Mouse (Mus musculus) liver, embryonic 11.5 days (tissue): ENCODE data around the gene Flt1. TPM values are rescaled to one million over a fixed set of nuclear protein-coding genes. Genes with fewer than 3 reads are reported as not detected.

Experiments used
- ATAC-seq: fragments of 200-750 bp; cut with Nextera tagmentation; replicated peaks from 2 replicates; pipeline ENCODE4 v1.8.0; 2017; ENCODE audit warnings: moderate number of reproducible peaks, mild to moderate bottlenecking, moderate TSS enrichment, moderate library complexity; ENCODE audit not compliant: low FRiP score
- DNase-seq: peaks from one replicate; pipeline ENCODE4 v3.0.0-alpha.2; 2017; ENCODE audit warnings: low spot score
- H3K27ac ChIP-seq: fragments of 300-500 bp; sonication (generic); 2 replicates; pipeline ENCODE4 v1.5.1; 2014; ENCODE audit warnings: mild to moderate bottlenecking, low read depth, low read length, control low read depth
- H3K27me3 ChIP-seq: fragments of 300-500 bp; sonication (generic); replicated peaks from 2 replicates; pipeline ENCODE4 v1.6.1; 2014; ENCODE audit warnings: low read length, mixed read lengths; ENCODE audit not compliant: control insufficient read depth, insufficient read depth
- H3K36me3 ChIP-seq: fragments of 300-500 bp; sonication (generic); 2 replicates; pipeline ENCODE4 v1.6.1; 2014; ENCODE audit warnings: mild to moderate bottlenecking, low read length, moderate library complexity, mixed read lengths; ENCODE audit not compliant: control insufficient read depth, insufficient read depth
- H3K4me1 ChIP-seq: fragments of 300-500 bp; sonication (generic); replicated peaks from 2 replicates; pipeline ENCODE4 v1.6.1; 2014; ENCODE audit warnings: low read length, mixed read lengths; ENCODE audit not compliant: control insufficient read depth, insufficient read depth
- H3K4me2 ChIP-seq: fragments of 300-500 bp; sonication (generic); 2 replicates; pipeline ENCODE4 v1.6.1; 2014; ENCODE audit warnings: mild to moderate bottlenecking, control low read depth, moderate library complexity
- H3K4me3 ChIP-seq: fragments of 300-500 bp; sonication (generic); 2 replicates; pipeline ENCODE4 v1.5.1; 2014; ENCODE audit warnings: low read depth, low read length, control low read depth
- H3K9ac ChIP-seq: fragments of 300-500 bp; sonication (generic); 2 replicates; pipeline ENCODE4 v1.6.1; 2014; ENCODE audit warnings: low read depth, low read length, control low read depth
- H3K9me3 ChIP-seq: fragments of 300-500 bp; sonication (generic); 2 replicates; pipeline ENCODE4 v1.6.1; 2016; ENCODE audit warnings: low read length, inconsistent platforms, mixed read lengths; ENCODE audit not compliant: control insufficient read depth
- WGBS: fragments of 180-500 bp; shearing (Covaris S2); extraction: QIAGEN DNeasy Blood & Tissue Kit; methylation state at CpG from one replicate; pipeline ENCODE4 v1.1.7; 2014; 5-methylcytosine and 5-hydroxymethylcytosine counted together
- polyA plus RNA-seq: library from polyadenylated mRNA; unstranded; fragments of >200 nt; fragmentation: Nextera tagmentation; extraction: Ambion mirVana; gene quantifications from 2 replicates; pipeline ENCODE4 v1.2.1, GENCODE M21; 2014

Gene Flt1
- polyA plus RNA-seq, 1 experiment from 2014 or later: 11.5 TPM

- H3K4me3 ChIP-seq: no peak overlapping the region
- H3K36me3 ChIP-seq: peaks cover 25% of the 10 kb centered on the region; the same call in 1 of the 2 replicates
- H3K4me2 ChIP-seq: no peak overlapping the region
- no peaks in the 10 kb centered on the region for H3K4me1 ChIP-seq
- 92% methylated on average over 12 of the region's 12 CpGs for WGBS
- H3K27ac ChIP-seq: no peak overlapping the region
- no peak overlapping the region for H3K9ac ChIP-seq
- no peak for ATAC-seq
- DNase-seq: no peak
- H3K27me3 ChIP-seq: no peaks in the 10 kb centered on the region
- no peaks in the 10 kb centered on the region for H3K9me3 ChIP-seq
Measured at GRCm38 (mm10) chr5:147549016-147549755, 176.6 kb downstream of the Flt1 start.

GRCm38 (mm10) chr5:147545731-147546241 lies 180.0 kb downstream of the Flt1 start:
- Histone ChIP-seq H3K27ac (no peak overlapping the region), H3K4me2 (no peak overlapping the region), H3K4me3 (no peak overlapping the region), H3K9ac (no peak overlapping the region), H3K9me3 (no peaks in the 10 kb centered on the region), H3K27me3 (no peaks in the 10 kb centered on the region), H3K4me1 (no peaks in the 10 kb centered on the region), H3K36me3 (peaks cover 34% of the 10 kb centered on the region; the same call in 1 of the 2 replicates)
- ATAC-seq (peak; percentile 51; the same call in 1 of the 2 replicates), DNase-seq (no peak)
- 77% methylated on average over 11 of the region's 11 CpGs for WGBS

- no peak for ATAC-seq
- Histone ChIP-seq H3K9me3 (no peaks in the 10 kb centered on the region), H3K27me3 (no peaks in the 10 kb centered on the region), H3K36me3 (peaks cover 42% of the 10 kb centered on the region), H3K27ac (no peak overlapping the region), H3K9ac (no peak overlapping the region), H3K4me3 (no peak overlapping the region), H3K4me2 (no peak overlapping the region), H3K4me1 (no peaks in the 10 kb centered on the region)
- 67% methylated on average over 6 of the region's 6 CpGs for WGBS
- DNase-seq: no peak
Measured at GRCm38 (mm10) chr5:147542291-147542690, 183.5 kb downstream of the Flt1 start.

- Histone ChIP-seq H3K36me3 (peaks cover 33% of the 10 kb centered on the region), H3K27ac (no peak overlapping the region), H3K4me2 (no peak overlapping the region), H3K9ac (no peak overlapping the region), H3K9me3 (no peaks in the 10 kb centered on the region), H3K4me1 (no peaks in the 10 kb centered on the region), H3K4me3 (no peak overlapping the region), H3K27me3 (no peaks in the 10 kb centered on the region)
- WGBS: 91% methylated on average over 4 of the region's 4 CpGs
- ATAC-seq (no peak), DNase-seq (no peak)
Measured at GRCm38 (mm10) chr5:147539815-147540214, 186.0 kb downstream of the Flt1 start.

GRCm38 (mm10) chr5:147539409-147539808 lies 186.4 kb downstream of the Flt1 start:
- ATAC-seq (no peak), DNase-seq (no peak)
- 89% methylated on average over 4 of the region's 4 CpGs for WGBS
- Histone ChIP-seq H3K4me2 (no peak overlapping the region), H3K36me3 (peaks cover 33% of the 10 kb centered on the region), H3K9me3 (no peaks in the 10 kb centered on the region), H3K4me1 (no peaks in the 10 kb centered on the region), H3K9ac (no peak overlapping the region), H3K27ac (no peak overlapping the region), H3K27me3 (no peaks in the 10 kb centered on the region), H3K4me3 (no peak overlapping the region)

GRCm38 (mm10) chr5:147532031-147532430 lies 193.8 kb downstream of the Flt1 start:
- DNase-seq: no peak
- H3K9me3 ChIP-seq: no peaks in the 10 kb centered on the region
- H3K27me3 ChIP-seq: no peaks in the 10 kb centered on the region
- H3K36me3 ChIP-seq: peaks cover 6% of the 10 kb centered on the region; the same call in 1 of the 2 replicates
- H3K4me3 ChIP-seq: no peak overlapping the region
- H3K27ac ChIP-seq: no peak overlapping the region
- H3K4me2 ChIP-seq: no peak overlapping the region
- no peak for ATAC-seq
- 93% methylated on average over 6 of the region's 6 CpGs for WGBS
- no peak overlapping the region for H3K9ac ChIP-seq
- no peaks in the 10 kb centered on the region for H3K4me1 ChIP-seq

GRCm38 (mm10) chr5:147527788-147528187 lies 198.0 kb downstream of the Flt1 start:
- ATAC-seq (no peak), DNase-seq (no peak)
- Histone ChIP-seq H3K4me2 (no peak overlapping the region), H3K27ac (no peak overlapping the region), H3K9ac (no peak overlapping the region), H3K36me3 (peaks cover 13% of the 10 kb centered on the region), H3K4me1 (no peaks in the 10 kb centered on the region), H3K4me3 (no peak overlapping the region), H3K9me3 (no peaks in the 10 kb centered on the region), H3K27me3 (no peaks in the 10 kb centered on the region)
- WGBS: 57% methylated on average over 3 of the region's 3 CpGs

GRCm38 (mm10) chr5:147527006-147527405 lies 198.8 kb downstream of the Flt1 start:
- Histone ChIP-seq H3K36me3 (peaks cover 16% of the 10 kb centered on the region), H3K4me2 (no peak overlapping the region), H3K27ac (no peak overlapping the region), H3K4me3 (no peak overlapping the region), H3K27me3 (no peaks in the 10 kb centered on the region), H3K9ac (no peak overlapping the region), H3K9me3 (no peaks in the 10 kb centered on the region), H3K4me1 (no peaks in the 10 kb centered on the region)
- ATAC-seq (no peak), DNase-seq (no peak)
- WGBS: 68% methylated on average over 6 of the region's 6 CpGs
